Mouse (Mus musculus) liver, adult 2 months (tissue): ENCODE measurements around the gene En2.

ENCODE experiments used
- CTCF ChIP-seq: fragments of 200-500 bp; IDR thresholded peaks from 2 replicates; pipeline ENCODE4 v1.5.1; 2011; ENCODE audit warnings: low read depth, low read length, control low read depth
- POLR2A ChIP-seq: fragments of 200-500 bp; IDR thresholded peaks from 2 replicates; pipeline ENCODE4 v1.6.1; 2011; ENCODE audit warnings: low read length, control low read depth; ENCODE audit not compliant: insufficient read depth; ENCODE audit errors: extremely low read depth

GRCm38 (mm10) chr5:28208726-28209520 is 43.4 kb downstream of the En2 start:
- TF ChIP-seq CTCF, result no peak
- TF ChIP-seq POLR2A, result no peak
